Comparison of ENCODE assay signal across 15 mouse cellular contexts in genomic region chr7:127225147-127225995, GRCm38 (mm10). TPM values are rescaled to one million over a fixed set of nuclear protein-coding genes. Genes with fewer than 3 reads are reported as not detected.
DNase-seq lines count a peak whose midpoint lies in the region; ATAC-seq and TF ChIP-seq lines count a peak whose summit lies in the region.
"Had no signal": no experiment of that assay in that cellular context is flagged by ENCODE, and none has a peak within 500 bp of the region (broad histone marks: within the 10 kb centered on the region; RNA-seq: fewer than 3 reads in every experiment).

No protein-coding gene starts in this region.

- no peak for TF ChIP-seq CTCF in ES-Bruce4 (IDR thresholded peaks at IDR 0.05; ENCODE audit: low read depth, low read length)
- no peak for TF ChIP-seq CTCF in gastrocnemius, adult 2 months (IDR thresholded peaks at IDR 0.05)

- peak; percentile 76 for DNase-seq in heart, embryonic 10.5 days (ENCODE audit: low spot score)
- no peak for DNase-seq in heart, adult 11 months
- peak; percentile 81 for DNase-seq in c-Kit-positive CD71-positive TER-119-positive erythroid progenitor cells, embryonic 14.5 days (ENCODE audit: low spot score)
- peak; percentile 73 for DNase-seq in liver, embryonic 13.5 days
- no peak for DNase-seq in left cerebral cortex, adult 8-10 months (ENCODE audit: low spot score in 2 of 2)
- no peak for DNase-seq in gastrocnemius, adult 2 months
- no peak for DNase-seq in spleen, postnatal 14 days (ENCODE audit: low spot score in 2 of 2)
- DNase-seq: kidney, adult 18-20 months; kidney, postnatal 4 days; right cerebral cortex, postnatal 4 days had no signal

- WGBS in heart, embryonic 10.5 days: 67% methylated on average over 11 of the region's 11 CpGs
- WGBS in liver, embryonic 13.5 days (ENCODE audit: insufficient replicate concordance): 48% methylated on average over 11 of the region's 11 CpGs

- peak overlapping the region; percentile 68 for H3K4me2 ChIP-seq in liver, embryonic 13.5 days
- H3K4me2 ChIP-seq: embryonic facial prominence, embryonic 15.5 days; limb, embryonic 15.5 days had no signal

- ATAC-seq in liver, embryonic 13.5 days (ENCODE audit: low read depth): peak; percentile 91

- TF ChIP-seq EP300 in ES-Bruce4 (IDR thresholded peaks at IDR 0.05; ENCODE audit: insufficient read depth, low read depth, low read length): peak; percentile 96

- no peak overlapping the region for H3K4me3 ChIP-seq in heart, embryonic 10.5 days
- H3K4me3 ChIP-seq in ES-Bruce4 (ENCODE audit: low read depth, low read length): peak overlapping the region; percentile 1; the same call in 1 of the 2 replicates
- H3K4me3 ChIP-seq in liver, embryonic 13.5 days (replicated peaks): peak overlapping the region; percentile 40
- H3K4me3 ChIP-seq in gastrocnemius, adult 2 months: no peak overlapping the region
- H3K4me3 ChIP-seq: embryonic facial prominence, embryonic 15.5 days; hindbrain, embryonic 10.5 days; limb, embryonic 15.5 days had no signal

- intact Hi-C loops in gastrocnemius, adult 2 months (cut with DNase I): no loop called here

- H3K9me3 ChIP-seq in heart, embryonic 10.5 days: no peaks in the 10 kb centered on the region
- no peaks in the 10 kb centered on the region for H3K9me3 ChIP-seq in ES-Bruce4 (replicated peaks; ENCODE audit: control insufficient read depth, insufficient read depth, low read length, poor library complexity, severe bottlenecking)
- H3K9me3 ChIP-seq in liver, embryonic 13.5 days (replicated peaks): no peaks in the 10 kb centered on the region
- H3K9me3 ChIP-seq: embryonic facial prominence, embryonic 15.5 days; limb, embryonic 15.5 days had no signal

- H3K27me3 ChIP-seq in heart, embryonic 10.5 days (ENCODE audit: insufficient read depth, poor library complexity, severe bottlenecking): no peaks in the 10 kb centered on the region
- H3K27me3 ChIP-seq in ES-Bruce4 (ENCODE audit: control insufficient read depth, insufficient read depth, low read length, poor library complexity, severe bottlenecking): no peaks in the 10 kb centered on the region
- H3K27me3 ChIP-seq in liver, embryonic 13.5 days: no peaks in the 10 kb centered on the region
- H3K27me3 ChIP-seq: embryonic facial prominence, embryonic 15.5 days; limb, embryonic 15.5 days had no signal

- H3K9ac ChIP-seq in ES-Bruce4 (ENCODE audit: low read depth, poor library complexity, severe bottlenecking): peak overlapping the region; percentile 35
- peak overlapping the region; percentile 69 for H3K9ac ChIP-seq in liver, embryonic 13.5 days
- H3K9ac ChIP-seq: embryonic facial prominence, embryonic 15.5 days; limb, embryonic 15.5 days had no signal

- TF ChIP-seq POLR2A in ES-Bruce4 (IDR thresholded peaks at IDR 0.05; ENCODE audit: insufficient read depth, low read length): no peak

- H3K36me3 ChIP-seq in heart, embryonic 10.5 days: peaks cover 17% of the 10 kb centered on the region
- 0 out of 2 replicates have a peak, but pooled peaks cover 2% of the 10 kb centered on the region for H3K36me3 ChIP-seq in ES-Bruce4 (ENCODE audit: control insufficient read depth, insufficient read depth, low read length, poor library complexity, severe bottlenecking)
- 0 out of 2 replicates have a peak, but pooled peaks cover 2% of the 10 kb centered on the region for H3K36me3 ChIP-seq in liver, embryonic 13.5 days

- H3K27ac ChIP-seq in heart, embryonic 10.5 days: peak overlapping the region; percentile 49; the same call in 1 of the 2 replicates
- peak overlapping the region; percentile 99 for H3K27ac ChIP-seq in ES-Bruce4 (ENCODE audit: insufficient read depth, low read length)
- H3K27ac ChIP-seq in liver, embryonic 13.5 days: peak overlapping the region; percentile 97
- no peak overlapping the region for H3K27ac ChIP-seq in gastrocnemius, adult 2 months
- H3K27ac ChIP-seq: embryonic facial prominence, embryonic 15.5 days; hindbrain, embryonic 10.5 days; limb, embryonic 15.5 days; macrophage had no signal

- peaks cover 15% of the 10 kb centered on the region for H3K4me1 ChIP-seq in heart, embryonic 10.5 days
- peaks cover 7% of the 10 kb centered on the region for H3K4me1 ChIP-seq in ES-Bruce4 (ENCODE audit: control insufficient read depth, insufficient read depth, low read length)
- H3K4me1 ChIP-seq in liver, embryonic 13.5 days (replicated peaks): peaks cover 76% of the 10 kb centered on the region

RNA-seq across cellular contexts. Expression of gene Zfp553, which starts 7.5 kb away (rescaled TPM):
- polyA plus RNA-seq in heart, embryonic 10.5 days (2016; fragmentation: Nextera tagmentation; extraction: Ambion mirVana): 30.5 and 42.9 TPM in 2 replicates
- 52.1 and 57.0 TPM in 2 replicates for polyA plus RNA-seq in ES-Bruce4 (2011; ENCODE audit: insufficient read depth, insufficient read length, low read depth, missing spikeins)
- 8.3 and 9.0 TPM in 2 replicates for polyA plus RNA-seq in liver, embryonic 13.5 days (2015; fragmentation: Nextera tagmentation; extraction: Ambion mirVana)
- total RNA-seq in left cerebral cortex, adult 8-10 months (2022): 10 to 100 TPM; 18.2 to 21.2 (median 21.0) TPM
- 1 to 10 TPM; 4.2 to 5.1 TPM for total RNA-seq in gastrocnemius, adult 2 months (2021)

RNA-seq across cellular contexts. Expression of gene Sept1, which starts 7.6 kb away (rescaled TPM):
- 21.2 and 25.4 TPM in 2 replicates for polyA plus RNA-seq in heart, embryonic 10.5 days (2016; fragmentation: Nextera tagmentation; extraction: Ambion mirVana)
- polyA plus RNA-seq in ES-Bruce4 (2011; ENCODE audit: insufficient read depth, insufficient read length, low read depth, missing spikeins): 210 and 229 TPM in 2 replicates
- 9.7 and 9.8 TPM in 2 replicates for polyA plus RNA-seq in liver, embryonic 13.5 days (2015; fragmentation: Nextera tagmentation; extraction: Ambion mirVana)
- 1 to 10 TPM; 3.1 to 7.1 (median 5.4) TPM for total RNA-seq in left cerebral cortex, adult 8-10 months (2022)
- 1 to 10 TPM in 1 of 2 experiments, under 1 TPM in 1; 0.89 to 2.1 TPM for total RNA-seq in gastrocnemius, adult 2 months (2021)

RNA-seq across cellular contexts. Expression of gene Mylpf, which starts 16.7 kb away (rescaled TPM):
- 40.4 and 51.1 TPM in 2 replicates for polyA plus RNA-seq in heart, embryonic 10.5 days (2016; fragmentation: Nextera tagmentation; extraction: Ambion mirVana)
- 278 and 351 TPM in 2 replicates for polyA plus RNA-seq in ES-Bruce4 (2011; ENCODE audit: insufficient read depth, insufficient read length, low read depth, missing spikeins)
- 42.7 and 46.8 TPM in 2 replicates for polyA plus RNA-seq in liver, embryonic 13.5 days (2015; fragmentation: Nextera tagmentation; extraction: Ambion mirVana)
- 10 to 100 TPM in 2 of 4 experiments, 1 to 10 TPM in 2; 1.9 to 21.6 (median 9.2) TPM for total RNA-seq in left cerebral cortex, adult 8-10 months (2022)
- total RNA-seq in gastrocnemius, adult 2 months (2021): over 10,000 TPM; 24,727 to 33,034 TPM

RNA-seq across cellular contexts. Expression of gene Tbc1d10b, which starts 17.1 kb away (rescaled TPM):
- polyA plus RNA-seq in heart, embryonic 10.5 days (2016; fragmentation: Nextera tagmentation; extraction: Ambion mirVana): 26.4 and 28.3 TPM in 2 replicates
- 42.8 and 55.5 TPM in 2 replicates for polyA plus RNA-seq in ES-Bruce4 (2011; ENCODE audit: insufficient read depth, insufficient read length, low read depth, missing spikeins)
- 15.8 and 15.9 TPM in 2 replicates for polyA plus RNA-seq in liver, embryonic 13.5 days (2015; fragmentation: Nextera tagmentation; extraction: Ambion mirVana)
- total RNA-seq in left cerebral cortex, adult 8-10 months (2022): 100 to 1,000 TPM in 2 of 4 experiments, 10 to 100 TPM in 2; 89.4 to 105 (median 96.9) TPM
- total RNA-seq in gastrocnemius, adult 2 months (2021): 10 to 100 TPM; 31.6 to 32.8 TPM

RNA-seq across cellular contexts. Expression of gene Zfp771, which starts 18.7 kb away (rescaled TPM):
- polyA plus RNA-seq in heart, embryonic 10.5 days (2016; fragmentation: Nextera tagmentation; extraction: Ambion mirVana): 41.3 and 44.6 TPM in 2 replicates
- polyA plus RNA-seq in ES-Bruce4 (2011; ENCODE audit: insufficient read depth, insufficient read length, low read depth, missing spikeins): 8.2 and 8.7 TPM in 2 replicates
- polyA plus RNA-seq in liver, embryonic 13.5 days (2015; fragmentation: Nextera tagmentation; extraction: Ambion mirVana): 19.0 and 20.6 TPM in 2 replicates
- total RNA-seq in left cerebral cortex, adult 8-10 months (2022): 10 to 100 TPM; 49.5 to 55.5 (median 53.6) TPM
- total RNA-seq in gastrocnemius, adult 2 months (2021): 10 to 100 TPM; 17.6 to 17.7 TPM

Comparison
In these comparisons a context has a peak if more than half of its experiments do, and no peak if none do; other contexts are left out.
1. DNase-seq: peak in heart, embryonic 10.5 days (single experiment), c-Kit-positive CD71-positive TER-119-positive erythroid progenitor cells, embryonic 14.5 days (single experiment) and liver, embryonic 13.5 days (single experiment); none in heart, adult 11 months (single experiment), left cerebral cortex, adult 8-10 months (0 of 2), gastrocnemius, adult 2 months (single experiment) and spleen, postnatal 14 days (0 of 2).
2. H3K4me3 ChIP-seq: peak in ES-Bruce4 (single experiment) and liver, embryonic 13.5 days (single experiment); none in heart, embryonic 10.5 days (single experiment) and gastrocnemius, adult 2 months (single experiment).